Mouse (Mus musculus) heart, adult 11 months (tissue): ENCODE measurements around the gene Tmem212.

Experiments
- DNase-seq: peaks from one replicate; pipeline ENCODE4 v3.0.0; 2022

Tmem212 gene

GRCm38 (mm10) chr3:27839795-27840194 lies 56.4 kb downstream of the Tmem212 start:
- DNase-seq, result no peak

- DNase-seq, result peak; percentile 76
Observed at GRCm38 (mm10) chr3:27839231-27839630, 56.9 kb downstream of the Tmem212 start.

- DNase-seq, result peak; percentile 90
Observed at GRCm38 (mm10) chr3:27836297-27836696, 59.9 kb downstream of the Tmem212 start.

- DNase-seq, result peak; percentile 73
Observed at GRCm38 (mm10) chr3:27835786-27836185, 60.4 kb downstream of the Tmem212 start.

GRCm38 (mm10) chr3:27828755-27829154 lies 67.4 kb downstream of the Tmem212 start:
- peak; percentile 72 for DNase-seq

GRCm38 (mm10) chr3:27827236-27827635 lies 68.9 kb downstream of the Tmem212 start:
- DNase-seq, result peak; percentile 76

- peak; percentile 72 for DNase-seq
Observed at GRCm38 (mm10) chr3:27825985-27826384, 70.2 kb downstream of the Tmem212 start.
